Mouse (Mus musculus) midbrain, embryonic 11.5 days (tissue): ENCODE results near the gene Ulk1. TPM values are rescaled to one million over a fixed set of nuclear protein-coding genes. Genes with fewer than 3 reads are reported as not detected.

ENCODE experiments used
- ATAC-seq: fragments of 200-750 bp; cut with Nextera tagmentation; 2 replicates; pipeline ENCODE4 v1.8.0; 2017; ENCODE audit warnings: moderate TSS enrichment, moderate library complexity; ENCODE audit not compliant: low FRiP score
- DNase-seq: peaks from one replicate; pipeline ENCODE4 v3.0.0; 2015; ENCODE audit warnings: low spot score; ENCODE audit errors: missing footprints
- H3K27ac ChIP-seq: fragments of 300-500 bp; sonication (generic); 2 replicates; pipeline ENCODE4 v1.5.1; 2014; ENCODE audit warnings: low read depth, low read length
- H3K27me3 ChIP-seq: fragments of 300-500 bp; sonication (generic); 2 replicates; pipeline ENCODE4 v1.6.1; 2014; ENCODE audit warnings: mild to moderate bottlenecking, low read length, moderate library complexity, mixed read lengths; ENCODE audit not compliant: control insufficient read depth, insufficient read depth
- H3K36me3 ChIP-seq: fragments of 300-500 bp; sonication (generic); 2 replicates; pipeline ENCODE4 v1.6.1; 2014; ENCODE audit warnings: mild to moderate bottlenecking, low read length, moderate library complexity, mixed read lengths; ENCODE audit not compliant: control insufficient read depth, insufficient read depth
- H3K4me1 ChIP-seq: fragments of 300-500 bp; sonication (generic); 2 replicates; pipeline ENCODE4 v1.6.1; 2014; ENCODE audit warnings: low read length; ENCODE audit not compliant: control insufficient read depth, insufficient read depth
- H3K4me2 ChIP-seq: fragments of 300-500 bp; sonication (generic); 2 replicates; pipeline ENCODE4 v1.6.1; 2014; ENCODE audit warnings: mild to moderate bottlenecking, moderate library complexity
- H3K4me3 ChIP-seq: fragments of 300-500 bp; sonication (generic); 2 replicates; pipeline ENCODE4 v1.5.1; 2014; ENCODE audit warnings: low read depth, low read length
- H3K9ac ChIP-seq: fragments of 300-500 bp; sonication (generic); 2 replicates; pipeline ENCODE4 v1.6.1; 2014; ENCODE audit warnings: low read length
- H3K9me3 ChIP-seq: fragments of 300-500 bp; sonication (generic); 2 replicates; pipeline ENCODE4 v1.6.1; 2016; ENCODE audit warnings: low read length; ENCODE audit not compliant: control insufficient read depth
- WGBS: fragments of 180-500 bp; shearing (Covaris S2); extraction: QIAGEN DNeasy Blood & Tissue Kit; methylation state at CpG from one replicate; pipeline ENCODE4 v1.1.7; 2014; 5-methylcytosine and 5-hydroxymethylcytosine counted together
- polyA plus RNA-seq: library from polyadenylated mRNA; unstranded; fragments of >200 nt; fragmentation: Nextera tagmentation; extraction: Ambion mirVana; gene quantifications from 2 replicates; pipeline ENCODE4 v1.2.1, GENCODE M21; 2014

The Ulk1 gene
- polyA plus RNA-seq, 1 experiment from 2014 or later = 36.1 TPM

- no peaks in the 10 kb centered on the region for H3K27me3 ChIP-seq
- peaks cover 23% of the 10 kb centered on the region for H3K4me1 ChIP-seq
- no peaks in the 10 kb centered on the region for H3K9me3 ChIP-seq
- ATAC-seq (no peak), DNase-seq (peak; percentile 10)
- peak overlapping the region; percentile 94; the same call in 1 of the 2 replicates for H3K4me3 ChIP-seq
- no peak overlapping the region for H3K27ac ChIP-seq
- peak overlapping the region; percentile 99; the same call in 1 of the 2 replicates for H3K4me2 ChIP-seq
- 78% methylated on average over 4 of the region's 4 CpGs for WGBS
- peak overlapping the region; percentile 96 for H3K9ac ChIP-seq
- 0 out of 2 replicates have a peak, but pooled peaks cover 8% of the 10 kb centered on the region for H3K36me3 ChIP-seq
Measured at GRCm38 (mm10) chr5:110807453-110807852, 2.4 kb downstream of the Ulk1 start.

- WGBS = 88% methylated on average over 1 of the region's 1 CpGs
- DNase-seq (peak; percentile 51), ATAC-seq (no peak)
- H3K27ac ChIP-seq = no peak overlapping the region
- no peak overlapping the region for H3K9ac ChIP-seq
- H3K9me3 ChIP-seq = no peaks in the 10 kb centered on the region
- H3K4me2 ChIP-seq = no peak overlapping the region
- H3K27me3 ChIP-seq = no peaks in the 10 kb centered on the region
- H3K4me1 ChIP-seq = peaks cover 23% of the 10 kb centered on the region
- no peak overlapping the region for H3K4me3 ChIP-seq
- H3K36me3 ChIP-seq = 0 out of 2 replicates have a peak, but pooled peaks cover 8% of the 10 kb centered on the region
Measured at GRCm38 (mm10) chr5:110806676-110807075, 3.2 kb downstream of the Ulk1 start.

GRCm38 (mm10) chr5:110806154-110806553 lies 3.7 kb downstream of the Ulk1 start:
- peaks cover 23% of the 10 kb centered on the region for H3K4me1 ChIP-seq
- no peaks in the 10 kb centered on the region for H3K9me3 ChIP-seq
- 94% methylated on average over 4 of the region's 4 CpGs for WGBS
- DNase-seq (peak; percentile 71), ATAC-seq (no peak)
- H3K4me2 ChIP-seq = no peak overlapping the region
- H3K36me3 ChIP-seq = 0 out of 2 replicates have a peak, but pooled peaks cover 8% of the 10 kb centered on the region
- H3K4me3 ChIP-seq = no peak overlapping the region
- no peaks in the 10 kb centered on the region for H3K27me3 ChIP-seq
- no peak overlapping the region for H3K9ac ChIP-seq
- no peak overlapping the region for H3K27ac ChIP-seq

- Histone ChIP-seq H3K36me3 (0 out of 2 replicates have a peak, but pooled peaks cover 8% of the 10 kb centered on the region), H3K4me2 (no peak overlapping the region), H3K4me3 (no peak overlapping the region), H3K9me3 (no peaks in the 10 kb centered on the region), H3K9ac (no peak overlapping the region), H3K27me3 (no peaks in the 10 kb centered on the region), H3K27ac (no peak overlapping the region), H3K4me1 (peaks cover 22% of the 10 kb centered on the region)
- DNase-seq (peak; percentile 37), ATAC-seq (no peak)
- 91% methylated on average over 7 of the region's 7 CpGs for WGBS
Measured at GRCm38 (mm10) chr5:110804012-110804743, 5.7 kb downstream of the Ulk1 start.

- Histone ChIP-seq H3K4me1 (peaks cover 10% of the 10 kb centered on the region), H3K4me2 (no peak overlapping the region), H3K36me3 (peaks cover 13% of the 10 kb centered on the region; the same call in 1 of the 2 replicates), H3K27ac (no peak overlapping the region), H3K4me3 (no peak overlapping the region), H3K27me3 (no peaks in the 10 kb centered on the region), H3K9me3 (no peaks in the 10 kb centered on the region), H3K9ac (no peak overlapping the region)
- DNase-seq = peak; percentile 45
- ATAC-seq = no peak
Measured at GRCm38 (mm10) chr5:110802809-110803208, 7.1 kb downstream of the Ulk1 start.

- DNase-seq (no peak), ATAC-seq (no peak)
- no peak overlapping the region for H3K4me2 ChIP-seq
- H3K27ac ChIP-seq = no peak overlapping the region
- H3K9ac ChIP-seq = no peak overlapping the region
- no peaks in the 10 kb centered on the region for H3K9me3 ChIP-seq
- peaks cover 15% of the 10 kb centered on the region; the same call in 1 of the 2 replicates for H3K36me3 ChIP-seq
- no peak overlapping the region for H3K4me3 ChIP-seq
- H3K4me1 ChIP-seq = peaks cover 6% of the 10 kb centered on the region
- H3K27me3 ChIP-seq = no peaks in the 10 kb centered on the region
- 86% methylated on average over 4 of the region's 4 CpGs for WGBS
Measured at GRCm38 (mm10) chr5:110802186-110802585, 7.7 kb downstream of the Ulk1 start.

- Histone ChIP-seq H3K27ac (no peak overlapping the region), H3K9ac (no peak overlapping the region), H3K4me1 (no peaks in the 10 kb centered on the region), H3K4me3 (no peak overlapping the region), H3K4me2 (no peak overlapping the region), H3K36me3 (peaks cover 12% of the 10 kb centered on the region), H3K27me3 (no peaks in the 10 kb centered on the region), H3K9me3 (no peaks in the 10 kb centered on the region)
- ATAC-seq (no peak), DNase-seq (no peak)
- 80% methylated on average over 3 of the region's 3 CpGs for WGBS
Measured at GRCm38 (mm10) chr5:110801036-110801624, 8.8 kb downstream of the Ulk1 start.

GRCm38 (mm10) chr5:110797696-110798095 lies 12.2 kb downstream of the Ulk1 start:
- Histone ChIP-seq H3K4me1 (no peaks in the 10 kb centered on the region), H3K27ac (no peak overlapping the region), H3K36me3 (peaks cover 36% of the 10 kb centered on the region), H3K9me3 (no peaks in the 10 kb centered on the region), H3K4me3 (no peak overlapping the region), H3K4me2 (no peak overlapping the region), H3K27me3 (no peaks in the 10 kb centered on the region), H3K9ac (no peak overlapping the region)
- ATAC-seq (no peak), DNase-seq (peak; percentile 17)
- 85% methylated on average over 4 of the region's 4 CpGs for WGBS

GRCm38 (mm10) chr5:110794363-110794762 lies 15.5 kb downstream of the Ulk1 start:
- 97% methylated on average over 7 of the region's 7 CpGs for WGBS
- H3K4me2 ChIP-seq = no peak overlapping the region
- H3K4me3 ChIP-seq = no peak overlapping the region
- no peak for ATAC-seq
- H3K27ac ChIP-seq = no peak overlapping the region
- peak; percentile 53 for DNase-seq
- peaks cover 60% of the 10 kb centered on the region for H3K36me3 ChIP-seq
- no peak overlapping the region for H3K9ac ChIP-seq
- no peaks in the 10 kb centered on the region for H3K27me3 ChIP-seq
- H3K4me1 ChIP-seq = no peaks in the 10 kb centered on the region
- H3K9me3 ChIP-seq = no peaks in the 10 kb centered on the region
